Mouse (Mus musculus): Measurements from ENCODE around the gene Olfr487. TPM values are rescaled to one million over a fixed set of nuclear protein-coding genes. Genes with fewer than 3 reads are reported as not detected.

Gene Olfr487
- total and polyA plus RNA-seq, 3 experiments, result 0.11 TPM; not detected in 2

DNA sequence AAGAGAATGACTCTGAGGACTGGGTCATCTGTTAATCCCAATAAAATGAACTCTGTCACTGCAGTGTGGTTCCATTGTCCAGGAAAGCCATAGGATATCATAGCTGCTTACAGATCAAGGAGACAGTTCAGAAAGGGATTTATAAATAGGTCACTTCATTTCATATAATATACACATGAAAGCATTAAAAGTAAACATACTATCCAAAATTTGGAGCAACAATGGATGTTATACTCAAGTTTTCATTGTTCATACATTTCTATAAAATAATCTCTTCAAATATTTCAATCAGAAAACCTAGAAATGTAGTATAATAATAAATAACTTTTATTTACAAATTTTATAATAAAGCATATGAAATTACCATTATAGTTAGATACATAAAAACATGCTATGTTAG lies 54.7 kb downstream of the Olfr487 start, which contains the start of gene Olfr485:
TSS of gene Olfr485 (minus strand) at position 101 of the 400 bp plus-strand sequence.
- TF ChIP-seq CTCF (IDR thresholded peaks at IDR 0.05; ENCODE audit: low read depth, low read length), result no peak
- TF ChIP-seq TAL1 (conservative IDR thresholded peaks at IDR 0.05; ENCODE audit: low read depth, low read length), result no peak
- no peak for TF ChIP-seq POLR2AphosphoS5 (IDR thresholded peaks at IDR 0.05; ENCODE audit: insufficient replicate concordance, low read depth, low read length)
- TF ChIP-seq GATA1 (IDR thresholded peaks at IDR 0.05; ENCODE audit: borderline replicate concordance, low read length), result no peak
- TF ChIP-seq GATA2 (IDR thresholded peaks at IDR 0.05; ENCODE audit: borderline replicate concordance, low read depth, low read length), result no peak
- H3K9me3 ChIP-seq (replicated peaks), result no peaks in the 10 kb centered on the region
- no peaks in the 10 kb centered on the region for H3K4me1 ChIP-seq (ENCODE audit: insufficient read depth, low read depth, low read length)
- H3K27me3 ChIP-seq (ENCODE audit: insufficient read depth, low read length), result no peaks in the 10 kb centered on the region
- DNase-seq (ENCODE audit: low spot score), result no peak
- no peak for ATAC-seq (ENCODE audit: extremely low read depth, insufficient number of reproducible peaks, low FRiP score, poor library complexity, severe bottlenecking)
- H3K36me3 ChIP-seq (replicated peaks), result no peaks in the 10 kb centered on the region
- no peak within 1 kb of the TSS for H3K4me3 ChIP-seq (ENCODE audit: low read depth, low read length)

Other genes starting within 250 kb of the Olfr487 start
- gene Olfr476, start 249.8 kb downstream of the Olfr487 start, total RNA-seq (2014; fragmentation: Nextera tagmentation), result not detected in 2 replicates
- gene Olfr476, start 249.8 kb downstream of the Olfr487 start, total RNA-seq (2017), result 0.05 TPM in 1 of 2 replicates, not detected in the other
- not detected in 2 replicates for gene Olfr476, start 249.8 kb downstream of the Olfr487 start, polyA plus RNA-seq (2012)
- 0.45 TPM in 1 of 2 replicates, not detected in the other for gene Olfr477, start 227.9 kb downstream of the Olfr487 start, total RNA-seq (2014; fragmentation: Nextera tagmentation)
- 0.11 TPM in 1 of 2 replicates, not detected in the other for gene Olfr477, start 227.9 kb downstream of the Olfr487 start, total RNA-seq (2017)
- gene Olfr477, start 227.9 kb downstream of the Olfr487 start, polyA plus RNA-seq (2012), result not detected in 2 replicates
- not detected in 2 replicates for gene Olfr478, start 180.6 kb downstream of the Olfr487 start, total RNA-seq (2014; fragmentation: Nextera tagmentation)
- 0.12 TPM in 1 of 2 replicates, not detected in the other for gene Olfr478, start 180.6 kb downstream of the Olfr487 start, total RNA-seq (2017)
- gene Olfr478, start 180.6 kb downstream of the Olfr487 start, polyA plus RNA-seq (2012), result not detected in 2 replicates
- gene Olfr479, start 163.9 kb downstream of the Olfr487 start, total RNA-seq (2014; fragmentation: Nextera tagmentation), result not detected in 2 replicates
- 0.17 and 0.55 TPM in 2 replicates for gene Olfr479, start 163.9 kb downstream of the Olfr487 start, total RNA-seq (2017)
- not detected in 2 replicates for gene Olfr479, start 163.9 kb downstream of the Olfr487 start, polyA plus RNA-seq (2012)
- not detected in 2 replicates for gene Olfr480, start 147.3 kb downstream of the Olfr487 start, total RNA-seq (2014; fragmentation: Nextera tagmentation)
- gene Olfr480, start 147.3 kb downstream of the Olfr487 start, total RNA-seq (2017), result not detected in 2 replicates
- not detected in 2 replicates for gene Olfr480, start 147.3 kb downstream of the Olfr487 start, polyA plus RNA-seq (2012)
- gene Olfr481, start 134.8 kb downstream of the Olfr487 start, total RNA-seq (2014; fragmentation: Nextera tagmentation), result not detected in 2 replicates
- 0.23 and 0.76 TPM in 2 replicates for gene Olfr481, start 134.8 kb downstream of the Olfr487 start, total RNA-seq (2017)
- not detected in 2 replicates for gene Olfr481, start 134.8 kb downstream of the Olfr487 start, polyA plus RNA-seq (2012)
- gene Olfr482, start 117.0 kb downstream of the Olfr487 start, total RNA-seq (2014; fragmentation: Nextera tagmentation), result not detected in 2 replicates
- gene Olfr482, start 117.0 kb downstream of the Olfr487 start, total RNA-seq (2017), result 0.17 and 0.22 TPM in 2 replicates
- not detected in 2 replicates for gene Olfr482, start 117.0 kb downstream of the Olfr487 start, polyA plus RNA-seq (2012)
- gene Olfr483, start 113.8 kb downstream of the Olfr487 start, total RNA-seq (2014; fragmentation: Nextera tagmentation), result not detected in 2 replicates
- gene Olfr483, start 113.8 kb downstream of the Olfr487 start, total RNA-seq (2017), result not detected in 2 replicates
- gene Olfr483, start 113.8 kb downstream of the Olfr487 start, polyA plus RNA-seq (2012), result not detected in 2 replicates
- not detected in 2 replicates for gene Olfr484, start 87.2 kb downstream of the Olfr487 start, total RNA-seq (2014; fragmentation: Nextera tagmentation)
- gene Olfr484, start 87.2 kb downstream of the Olfr487 start, total RNA-seq (2017), result 0.11 and 0.17 TPM in 2 replicates
- gene Olfr484, start 87.2 kb downstream of the Olfr487 start, polyA plus RNA-seq (2012), result not detected in 2 replicates
- not detected in 2 replicates for gene Olfr485, start 54.8 kb downstream of the Olfr487 start, total RNA-seq (2014; fragmentation: Nextera tagmentation)
- gene Olfr485, start 54.8 kb downstream of the Olfr487 start, total RNA-seq (2017), result not detected in 2 replicates
- not detected in 2 replicates for gene Olfr485, start 54.8 kb downstream of the Olfr487 start, polyA plus RNA-seq (2012)
- gene Olfr486, start 41.9 kb downstream of the Olfr487 start, total RNA-seq (2014; fragmentation: Nextera tagmentation), result not detected in 2 replicates
- gene Olfr486, start 41.9 kb downstream of the Olfr487 start, total RNA-seq (2017), result not detected in 2 replicates
- gene Olfr486, start 41.9 kb downstream of the Olfr487 start, polyA plus RNA-seq (2012), result not detected in 2 replicates
- not detected in 2 replicates for gene Olfr488, start 43.7 kb upstream of the Olfr487 start, total RNA-seq (2014; fragmentation: Nextera tagmentation)
- 0.05 and 0.12 TPM in 2 replicates for gene Olfr488, start 43.7 kb upstream of the Olfr487 start, total RNA-seq (2017)
- not detected in 2 replicates for gene Olfr488, start 43.7 kb upstream of the Olfr487 start, polyA plus RNA-seq (2012)
- gene Olfr490, start 74.3 kb upstream of the Olfr487 start, total RNA-seq (2014; fragmentation: Nextera tagmentation), result not detected in 2 replicates
- 0.11 TPM in 1 of 2 replicates, not detected in the other for gene Olfr490, start 74.3 kb upstream of the Olfr487 start, total RNA-seq (2017)
- gene Olfr490, start 74.3 kb upstream of the Olfr487 start, polyA plus RNA-seq (2012), result not detected in 2 replicates
- gene Olfr491, start 98.8 kb upstream of the Olfr487 start, total RNA-seq (2014; fragmentation: Nextera tagmentation), result not detected in 2 replicates
- gene Olfr491, start 98.8 kb upstream of the Olfr487 start, total RNA-seq (2017), result not detected in 2 replicates
- not detected in 2 replicates for gene Olfr491, start 98.8 kb upstream of the Olfr487 start, polyA plus RNA-seq (2012)
- gene Olfr492, start 109.0 kb upstream of the Olfr487 start, total RNA-seq (2014; fragmentation: Nextera tagmentation), result not detected in 2 replicates
- 0.16 TPM in 1 of 2 replicates, not detected in the other for gene Olfr492, start 109.0 kb upstream of the Olfr487 start, total RNA-seq (2017)
- gene Olfr492, start 109.0 kb upstream of the Olfr487 start, polyA plus RNA-seq (2012), result not detected in 2 replicates
- gene Olfr493, start 132.3 kb upstream of the Olfr487 start, total RNA-seq (2014; fragmentation: Nextera tagmentation), result not detected in 2 replicates
- gene Olfr493, start 132.3 kb upstream of the Olfr487 start, total RNA-seq (2017), result not detected in 2 replicates
- gene Olfr493, start 132.3 kb upstream of the Olfr487 start, polyA plus RNA-seq (2012), result not detected in 2 replicates
- not detected in 2 replicates for gene Olfr494, start 150.7 kb upstream of the Olfr487 start, total RNA-seq (2014; fragmentation: Nextera tagmentation)
- 0.44 TPM in 1 of 2 replicates, not detected in the other for gene Olfr494, start 150.7 kb upstream of the Olfr487 start, total RNA-seq (2017)
- gene Olfr494, start 150.7 kb upstream of the Olfr487 start, polyA plus RNA-seq (2012), result not detected in 2 replicates
- gene Olfr495, start 178.5 kb upstream of the Olfr487 start, total RNA-seq (2014; fragmentation: Nextera tagmentation), result not detected in 2 replicates
- gene Olfr495, start 178.5 kb upstream of the Olfr487 start, total RNA-seq (2017), result 0.12 and 0.16 TPM in 2 replicates
- not detected in 2 replicates for gene Olfr495, start 178.5 kb upstream of the Olfr487 start, polyA plus RNA-seq (2012)
- not detected in 2 replicates for gene Olfr497, start 205.8 kb upstream of the Olfr487 start, total RNA-seq (2014; fragmentation: Nextera tagmentation)
- 0.05 and 0.12 TPM in 2 replicates for gene Olfr497, start 205.8 kb upstream of the Olfr487 start, total RNA-seq (2017)
- not detected in 2 replicates for gene Olfr497, start 205.8 kb upstream of the Olfr487 start, polyA plus RNA-seq (2012)

Measured in G1E (cell line).